Mouse (Mus musculus): ENCODE data around the gene Celsr2. TPM values are rescaled to one million over a fixed set of nuclear protein-coding genes. Genes with fewer than 3 reads are reported as not detected.

Celsr2 gene
- polyA plus RNA-seq (2012): 6.3 and 9.8 TPM in 2 replicates

GRCm38 (mm10) chr3:108414857-108415830, at the start of gene Celsr2:
TSS of gene Celsr2 (minus strand) at chr3:108415552.

GRCm38 (mm10) chr3:108444698-108445365, 29.5 kb upstream of the Celsr2 start, which contains the start of gene Sars:
TSS of gene Sars (minus strand) at chr3:108445209.

GRCm38 (mm10) chr3:108383485-108384354, 31.6 kb downstream of the Celsr2 start, which contains the start of gene Psrc1:
TSS of gene Psrc1 (plus strand) at chr3:108383839.

GRCm38 (mm10) chr3:108364270-108364995, 50.9 kb downstream of the Celsr2 start, which contains the start of gene Mybphl:
TSS of gene Mybphl (plus strand) at chr3:108364911.

Other genes with a start within 250 kb of the Celsr2 start
- gene Amigo1, start 229.2 kb downstream of the Celsr2 start, polyA plus RNA-seq (2012): 3.5 and 4.2 TPM in 2 replicates
- 6.5 and 6.8 TPM in 2 replicates for gene Cyb561d1, start 214.3 kb downstream of the Celsr2 start, polyA plus RNA-seq (2012)
- 35.0 and 51.9 TPM in 2 replicates for gene Atxn7l2, start 204.6 kb downstream of the Celsr2 start, polyA plus RNA-seq (2012)
- 0.16 TPM in 1 of 2 replicates, not detected in the other for gene Sypl2, start 188.9 kb downstream of the Celsr2 start, polyA plus RNA-seq (2012)
- gene Psma5, start 158.6 kb downstream of the Celsr2 start, polyA plus RNA-seq (2012): 4.4 and 5.0 TPM in 2 replicates
- 16.8 and 24.8 TPM in 2 replicates for gene Sort1, start 131.5 kb downstream of the Celsr2 start, polyA plus RNA-seq (2012)
- not detected in 2 replicates for gene Mybphl, start 50.6 kb downstream of the Celsr2 start, polyA plus RNA-seq (2012)
- gene Psrc1, start 31.7 kb downstream of the Celsr2 start, polyA plus RNA-seq (2012): 21.2 and 22.0 TPM in 2 replicates
- 70.3 and 84.5 TPM in 2 replicates for gene Sars, start 29.7 kb upstream of the Celsr2 start, polyA plus RNA-seq (2012)
- not detected in 2 replicates for gene 1700013F07Rik, start 118.6 kb upstream of the Celsr2 start, polyA plus RNA-seq (2012)
- 0.05 and 0.21 TPM in 2 replicates for gene 5330417C22Rik, start 121.0 kb upstream of the Celsr2 start, polyA plus RNA-seq (2012)
- gene Tmem167b, start 146.9 kb upstream of the Celsr2 start, polyA plus RNA-seq (2012): 2.5 and 2.6 TPM in 2 replicates
- gene Taf13, start 156.1 kb upstream of the Celsr2 start, polyA plus RNA-seq (2012): 0.65 and 0.69 TPM in 2 replicates
- gene Wdr47, start 175.7 kb upstream of the Celsr2 start, polyA plus RNA-seq (2012): 0.76 and 1.7 TPM in 2 replicates
- 21.1 and 22.5 TPM in 2 replicates for gene Clcc1, start 238.4 kb upstream of the Celsr2 start, polyA plus RNA-seq (2012)

Measured in megakaryocyte-erythroid progenitor cell, adult 5 weeks (primary cell).